Mouse (Mus musculus) forebrain, postnatal 0 days (tissue): ENCODE results near the gene Ncaph2. TPM values are rescaled to one million over a fixed set of nuclear protein-coding genes. Genes with fewer than 3 reads are reported as not detected.

Experiments used
- ATAC-seq: fragments of 200-750 bp; cut with Nextera tagmentation; 2 replicates; pipeline ENCODE4 v1.8.0; 2017; ENCODE audit warnings: mild to moderate bottlenecking, moderate library complexity
- DNase-seq: peaks from one replicate; pipeline ENCODE4 v3.0.0-alpha.2; 2015
- H3K27ac ChIP-seq: fragments of 300-500 bp; sonication (generic); 2 replicates; pipeline ENCODE4 v1.5.1; 2014; ENCODE audit warnings: low read depth, mild to moderate bottlenecking, antibody characterized with exemption, low read length, moderate library complexity, mixed read lengths
- H3K27me3 ChIP-seq: fragments of 300-500 bp; sonication (generic); 2 replicates; pipeline ENCODE4 v1.6.1; 2014; ENCODE audit warnings: mild to moderate bottlenecking, low read length, mixed read lengths; ENCODE audit not compliant: insufficient read depth
- H3K36me3 ChIP-seq: fragments of 300-500 bp; sonication (generic); 2 replicates; pipeline ENCODE4 v1.6.1; 2014; ENCODE audit warnings: mild to moderate bottlenecking, moderate library complexity; ENCODE audit not compliant: insufficient read depth
- H3K4me1 ChIP-seq: fragments of 300-500 bp; sonication (generic); 2 replicates; pipeline ENCODE4 v1.6.1; 2014; ENCODE audit warnings: antibody characterized with exemption; ENCODE audit not compliant: insufficient read depth
- H3K4me2 ChIP-seq: fragments of 300-500 bp; sonication (generic); 2 replicates; pipeline ENCODE4 v1.6.1; 2014; ENCODE audit warnings: low read depth, mild to moderate bottlenecking, moderate library complexity
- H3K4me3 ChIP-seq: fragments of 300-500 bp; sonication (generic); 2 replicates; pipeline ENCODE4 v1.5.1; 2014; ENCODE audit warnings: low read depth, low read length, mixed read lengths
- H3K9ac ChIP-seq: fragments of 300-500 bp; sonication (generic); 2 replicates; pipeline ENCODE4 v1.6.1; 2014; ENCODE audit warnings: mild to moderate bottlenecking
- H3K9me3 ChIP-seq: fragments of 300-500 bp; sonication (generic); 2 replicates; pipeline ENCODE4 v1.6.1; 2016; ENCODE audit warnings: low read length
- CTCF ChIP-seq: sonication (generic); IDR thresholded peaks from 2 replicates; pipeline ENCODE4 v1.5.1; 2016; ENCODE audit warnings: antibody characterized with exemption, control low read depth, low read depth
- WGBS: fragments of 180-500 bp; shearing (Covaris S2); extraction: QIAGEN DNeasy Blood & Tissue Kit; methylation state at CpG from one replicate; pipeline ENCODE4 v1.1.7; 2014; 5-methylcytosine and 5-hydroxymethylcytosine counted together
- polyA plus RNA-seq: library from polyadenylated mRNA; unstranded; fragments of >200 nt; fragmentation: Nextera tagmentation; extraction: Ambion mirVana; gene quantifications from 2 replicates; pipeline ENCODE4 v1.2.1, GENCODE M21; 2015
- total RNA-seq: library from RNA; depleted of rRNA; stranded (reverse); fragments of >200 nt; gene quantifications from 2 replicates; pipeline ENCODE4 v1.2.3, GENCODE M21; 2014

The Ncaph2 gene
- total and polyA plus RNA-seq, 2 experiments from 2014 or later = 93.8 to 94.9 TPM

DNA sequence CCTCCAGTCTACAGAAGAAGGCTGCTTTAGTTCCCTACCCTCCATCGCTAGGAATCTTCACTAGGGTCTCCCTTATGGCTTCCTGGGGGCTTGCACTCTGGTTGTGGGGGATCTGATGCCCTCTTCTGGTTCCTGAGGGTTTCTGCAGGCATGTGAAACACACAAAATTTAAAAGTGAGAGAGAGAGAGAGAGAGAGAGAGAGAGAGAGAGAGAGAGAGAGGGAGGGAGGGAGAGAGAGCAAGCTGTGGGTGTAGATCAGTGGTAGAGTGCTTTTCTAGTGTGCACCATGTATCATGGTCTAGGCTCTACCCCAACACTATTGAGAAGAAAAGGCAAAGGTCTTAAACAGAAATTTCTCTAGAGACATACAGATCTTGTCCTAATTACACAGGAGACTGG is 13.8 kb upstream of the Ncaph2 start:
- Histone ChIP-seq H3K9me3 (no peaks in the 10 kb centered on the region), H3K27me3 (no peaks in the 10 kb centered on the region), H3K27ac (no peak overlapping the region), H3K4me1 (no peaks in the 10 kb centered on the region), H3K4me3 (no peak overlapping the region), H3K36me3 (no peaks in the 10 kb centered on the region), H3K9ac (no peak overlapping the region), H3K4me2 (no peak overlapping the region)
- TF ChIP-seq CTCF = no peak
- ATAC-seq (no peak), DNase-seq (no peak)
- WGBS = 32% methylated on average over 1 of the region's 1 CpGs

DNA sequence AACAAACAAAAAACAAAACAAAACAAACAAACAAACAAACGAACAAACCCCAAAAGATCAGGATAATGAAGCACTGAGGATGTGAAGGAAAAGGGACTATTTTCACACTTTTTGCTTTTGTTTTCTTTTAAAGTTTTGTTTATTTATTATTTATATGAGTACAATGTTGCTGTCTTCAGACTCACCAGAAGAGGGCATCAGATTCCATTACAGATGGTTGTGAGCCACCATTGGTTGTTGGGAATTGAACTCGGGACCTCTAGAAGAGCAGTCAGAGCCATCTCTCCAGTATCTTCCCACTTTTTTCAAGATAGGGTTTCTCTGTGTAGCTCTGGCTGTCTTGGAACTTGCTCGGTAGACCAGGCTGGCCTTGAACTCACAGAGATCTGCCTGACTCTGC is 12.2 kb upstream of the Ncaph2 start:
- Histone ChIP-seq H3K9me3 (no peaks in the 10 kb centered on the region), H3K27me3 (no peaks in the 10 kb centered on the region), H3K9ac (no peak overlapping the region), H3K4me2 (no peak overlapping the region), H3K4me1 (no peaks in the 10 kb centered on the region), H3K4me3 (no peak overlapping the region), H3K27ac (no peak overlapping the region), H3K36me3 (no peaks in the 10 kb centered on the region)
- ATAC-seq (no peak), DNase-seq (no peak)
- no peak for TF ChIP-seq CTCF
- 78% methylated on average over 3 of the region's 3 CpGs for WGBS

DNA sequence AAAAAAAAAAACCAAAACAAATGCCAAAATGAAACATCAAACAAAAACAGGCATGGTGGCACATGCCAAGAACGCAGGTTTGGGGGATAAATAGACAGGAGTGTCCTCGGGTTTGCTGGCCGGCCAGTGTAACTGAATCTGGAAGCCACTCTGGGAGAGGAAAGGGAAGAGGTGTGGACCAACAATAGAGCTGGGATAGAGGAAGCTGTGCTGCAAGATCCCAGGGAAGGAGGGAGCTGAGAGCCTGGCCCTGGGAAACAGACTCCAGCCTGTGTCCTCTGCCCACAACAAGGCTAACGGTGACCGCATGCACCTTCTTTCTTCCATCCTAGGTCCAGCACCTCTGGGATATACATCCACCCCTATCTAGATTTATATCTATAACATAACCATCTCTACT is 5.1 kb upstream of the Ncaph2 start:
- 83% methylated on average over 5 of the region's 5 CpGs for WGBS

DNA sequence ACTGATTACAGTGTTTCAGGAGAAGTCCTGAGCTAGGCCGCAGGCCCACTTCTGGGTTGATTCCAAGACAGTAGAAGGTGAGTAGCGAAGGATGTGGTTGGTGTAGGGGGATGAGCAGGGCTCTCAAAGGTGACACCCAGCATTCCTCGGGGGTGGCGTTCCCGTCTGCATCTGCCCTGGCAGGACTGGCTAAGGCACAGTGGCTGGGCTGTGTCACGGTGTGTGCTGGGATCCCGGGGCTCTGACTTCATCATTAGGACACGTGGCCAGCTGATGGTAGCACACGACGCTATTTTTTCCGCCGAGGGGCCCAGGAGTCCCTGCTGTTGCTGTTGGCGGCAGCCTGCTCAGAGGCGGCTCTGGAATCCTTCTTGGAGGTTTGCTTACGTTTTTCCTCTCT is 4.2 kb upstream of the Ncaph2 start:
- 92% methylated on average over 15 of the region's 15 CpGs for WGBS
- H3K9me3 ChIP-seq = no peaks in the 10 kb centered on the region
- H3K4me2 ChIP-seq = no peak overlapping the region
- ATAC-seq (no peak), DNase-seq (no peak)
- no peak overlapping the region for H3K27ac ChIP-seq
- no peak overlapping the region for H3K4me3 ChIP-seq
- H3K4me1 ChIP-seq = peaks cover 7% of the 10 kb centered on the region; the same call in 1 of the 2 replicates
- no peaks in the 10 kb centered on the region for H3K27me3 ChIP-seq
- H3K9ac ChIP-seq = no peak overlapping the region
- peaks cover 31% of the 10 kb centered on the region for H3K36me3 ChIP-seq
- TF ChIP-seq CTCF = no peak

More for the DNA sequence above, 5.1 kb upstream of the Ncaph2 start:
- H3K4me2 ChIP-seq = no peak overlapping the region
- H3K4me3 ChIP-seq = no peak overlapping the region
- no peak overlapping the region for H3K27ac ChIP-seq
- peaks cover 31% of the 10 kb centered on the region for H3K36me3 ChIP-seq
- H3K4me1 ChIP-seq = peaks cover 7% of the 10 kb centered on the region; the same call in 1 of the 2 replicates
- no peaks in the 10 kb centered on the region for H3K27me3 ChIP-seq
- DNase-seq (no peak), ATAC-seq (no peak)
- no peaks in the 10 kb centered on the region for H3K9me3 ChIP-seq
- TF ChIP-seq CTCF = no peak
- no peak overlapping the region for H3K9ac ChIP-seq

DNA sequence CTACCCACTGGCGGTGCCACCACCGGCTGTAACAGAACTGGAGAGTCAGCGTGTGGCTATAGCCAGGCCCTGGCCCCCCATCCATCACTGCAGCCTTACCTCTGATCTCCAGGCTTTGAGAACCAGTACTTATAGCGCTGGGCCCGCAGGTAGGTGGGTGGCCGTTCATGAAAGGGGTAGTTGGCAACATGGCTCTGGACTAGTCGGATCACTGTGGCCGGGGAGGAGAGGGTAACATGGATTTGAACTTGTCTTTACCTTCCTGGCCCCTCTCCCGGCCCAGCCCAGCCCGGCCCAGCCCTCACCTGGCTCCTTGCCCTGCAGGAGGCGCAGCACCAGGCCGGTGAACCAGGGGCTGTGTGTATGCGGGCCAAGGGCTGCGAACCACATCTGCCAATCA is 3.5 kb upstream of the Ncaph2 start:
- Histone ChIP-seq H3K4me1 (peaks cover 13% of the 10 kb centered on the region), H3K4me3 (no peak overlapping the region), H3K27me3 (no peaks in the 10 kb centered on the region), H3K9ac (no peak overlapping the region), H3K36me3 (peaks cover 31% of the 10 kb centered on the region), H3K4me2 (no peak overlapping the region), H3K9me3 (no peaks in the 10 kb centered on the region), H3K27ac (no peak overlapping the region)
- DNase-seq = no peak
- WGBS = 95% methylated on average over 14 of the region's 14 CpGs
- TF ChIP-seq CTCF = no peak
- ATAC-seq = no peak

DNA sequence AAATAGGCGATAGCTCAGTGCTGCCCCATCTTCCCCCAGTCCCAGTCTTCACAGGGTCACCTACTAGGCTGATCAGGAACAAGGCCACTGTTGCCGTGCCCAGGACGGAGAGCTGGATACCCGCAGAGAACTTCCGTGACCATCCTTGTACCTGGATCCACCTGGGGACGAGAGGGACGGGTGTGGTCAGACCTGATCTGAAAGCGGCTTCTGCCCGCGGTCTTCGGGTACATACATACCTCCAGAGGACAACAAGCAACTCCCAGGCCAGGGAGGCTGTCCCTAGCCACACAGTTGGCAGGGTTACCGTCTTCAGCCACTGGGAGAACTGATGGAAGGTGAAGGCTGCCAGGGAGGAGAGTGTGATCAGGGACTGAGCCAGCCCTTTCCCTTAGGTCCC is 2.7 kb upstream of the Ncaph2 start:
- Histone ChIP-seq H3K9me3 (no peaks in the 10 kb centered on the region), H3K27ac (no peak overlapping the region), H3K4me3 (no peak overlapping the region), H3K36me3 (peaks cover 31% of the 10 kb centered on the region), H3K4me1 (peaks cover 16% of the 10 kb centered on the region), H3K27me3 (no peaks in the 10 kb centered on the region), H3K4me2 (no peak overlapping the region), H3K9ac (no peak overlapping the region)
- ATAC-seq = no peak
- TF ChIP-seq CTCF = no peak
- WGBS = 97% methylated on average over 12 of the region's 12 CpGs
- DNase-seq = no peak

DNA sequence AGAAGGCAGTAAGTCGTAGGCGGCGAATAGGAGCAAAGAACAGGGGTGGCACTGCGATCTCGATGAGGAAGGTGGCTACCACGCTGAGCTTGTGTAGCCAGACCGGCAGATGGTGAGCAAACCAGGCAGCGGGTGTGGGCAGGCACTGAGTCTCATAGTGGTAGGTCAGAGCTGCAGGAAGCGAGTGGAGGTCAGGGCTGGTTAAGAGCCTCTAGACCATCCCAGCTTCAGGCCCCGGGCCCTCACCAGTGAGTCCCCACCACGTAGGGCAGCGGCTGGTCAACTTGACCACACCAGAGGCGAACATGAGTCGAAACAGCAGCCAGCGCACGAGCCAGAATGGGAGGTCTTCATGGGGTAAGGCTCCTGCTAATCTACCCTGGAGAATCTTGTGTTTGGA is 1.7 kb upstream of the Ncaph2 start:
- Histone ChIP-seq H3K27ac (no peak overlapping the region), H3K9ac (no peak overlapping the region), H3K9me3 (no peaks in the 10 kb centered on the region), H3K4me2 (no peak overlapping the region), H3K4me1 (peaks cover 16% of the 10 kb centered on the region), H3K36me3 (peaks cover 32% of the 10 kb centered on the region), H3K27me3 (no peaks in the 10 kb centered on the region), H3K4me3 (no peak overlapping the region)
- ATAC-seq (no peak), DNase-seq (no peak)
- WGBS = 94% methylated on average over 16 of the region's 16 CpGs
- TF ChIP-seq CTCF = no peak

DNA sequence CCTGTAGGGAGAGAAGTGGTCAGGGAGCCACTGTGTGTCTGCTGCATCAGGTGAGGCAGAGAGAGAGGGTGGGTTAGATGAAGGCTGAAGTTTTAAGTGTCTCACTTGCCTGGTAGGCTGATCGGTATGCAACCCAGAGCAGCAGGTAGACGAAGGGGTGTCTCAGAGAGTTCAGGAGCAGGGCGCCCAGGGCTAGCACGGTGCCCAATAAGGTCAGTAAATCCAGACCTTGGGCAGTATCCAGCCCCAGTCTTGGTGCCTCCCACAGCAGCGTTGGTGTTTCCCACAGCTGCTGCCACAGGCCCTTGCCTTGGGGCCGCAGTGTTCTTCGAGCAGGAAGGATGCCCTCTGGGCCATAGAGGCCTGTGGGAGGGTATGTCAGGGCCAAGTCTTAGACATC is 1.1 kb upstream of the Ncaph2 start:
- Histone ChIP-seq H3K36me3 (peaks cover 34% of the 10 kb centered on the region), H3K9me3 (no peaks in the 10 kb centered on the region), H3K4me3 (peak overlapping the region; percentile 82; the same call in 1 of the 2 replicates), H3K27me3 (no peaks in the 10 kb centered on the region), H3K4me1 (peaks cover 16% of the 10 kb centered on the region), H3K9ac (peak overlapping the region; percentile 78), H3K27ac (no peak overlapping the region), H3K4me2 (peak overlapping the region; percentile 87)
- DNase-seq = no peak
- WGBS = 84% methylated on average over 7 of the region's 7 CpGs
- TF ChIP-seq CTCF = no peak
- no peak for ATAC-seq
